Mouse (Mus musculus) heart, postnatal 25 days (tissue): Measurements from ENCODE around the gene Rbm4. TPM values are rescaled to one million over a fixed set of nuclear protein-coding genes. Genes with fewer than 3 reads are reported as not detected.
"Not testable (repeated sequence)": the region's sequence is repeated elsewhere in the genome, so short reads cannot be mapped to it uniquely, and the experiment has no call there.

Experiments used
- DNase-seq: peaks from one replicate; pipeline ENCODE4 v3.0.0; 2022; ENCODE audit warnings: low spot score
- intact Hi-C: fragments of 180-260 bp; cut with DNase I; formaldehyde crosslinking; loops from one replicate; pipeline ENCODE4 v1.15.1; 2025
- total RNA-seq, 2 experiments: library from RNA; stranded (reverse); gene quantifications; 2 replicates each; pipeline ENCODE4 v1.2.3; 2021

Gene Rbm4
- total RNA-seq, 2 experiments from 2014 or later = 45.7 to 48.0 TPM

- intact Hi-C loops = no loop called here
- DNase-seq = no peak
These were observed 9.6 kb upstream of the Rbm4 start for GRCm38 (mm10) chr19:4803283-4803682.

DNA sequence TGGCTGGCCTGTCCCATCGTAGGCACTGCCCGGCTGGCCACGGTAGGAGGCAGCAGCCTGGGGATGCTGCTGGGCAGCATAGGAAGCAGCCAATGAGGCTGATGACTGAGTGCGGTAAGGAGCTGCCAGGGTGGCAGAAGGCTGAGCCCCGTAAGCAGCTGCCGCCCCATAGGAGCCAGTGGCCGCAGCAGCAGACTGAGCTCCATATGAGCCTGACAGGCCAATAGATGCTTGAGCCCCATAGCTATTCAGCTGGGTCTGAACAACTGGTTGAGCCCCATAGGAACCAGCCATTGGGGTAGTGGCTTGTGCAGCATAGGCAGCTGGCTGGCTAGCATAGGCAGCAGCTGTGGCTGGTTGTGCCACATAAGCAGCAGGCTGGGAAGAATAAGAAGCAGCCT is 9.0 kb upstream of the Rbm4 start:
- intact Hi-C loops = no loop called here
- DNase-seq = no peak

- no peak for DNase-seq
- intact Hi-C loops = no loop called here
These were observed 5.4 kb upstream of the Rbm4 start for GRCm38 (mm10) chr19:4799083-4799482.

DNA sequence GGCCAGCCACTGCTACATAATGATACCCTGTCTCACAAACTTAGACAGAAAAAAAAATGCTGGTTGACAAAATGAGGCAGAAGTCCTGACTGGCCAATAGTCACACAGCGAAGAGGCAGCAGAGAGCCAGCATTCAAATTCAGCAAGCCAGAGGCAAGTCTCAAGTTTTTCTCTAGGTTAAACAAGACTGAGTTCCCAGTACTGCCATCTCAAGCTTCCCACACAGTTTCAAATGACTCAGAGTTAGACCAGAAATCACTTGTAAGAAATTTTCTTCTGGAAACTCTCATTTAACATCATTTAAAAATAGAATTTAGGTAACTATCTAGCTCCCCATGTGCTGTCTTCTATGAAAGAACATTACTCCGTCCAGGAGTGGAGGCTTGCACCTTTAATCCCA is 4.1 kb upstream of the Rbm4 start:
- DNase-seq = no peak
- intact Hi-C loops = no loop called here

- intact Hi-C loops = no loop called here
- DNase-seq = no peak
These were observed 2.2 kb upstream of the Rbm4 start for GRCm38 (mm10) chr19:4795929-4796328.

DNA sequence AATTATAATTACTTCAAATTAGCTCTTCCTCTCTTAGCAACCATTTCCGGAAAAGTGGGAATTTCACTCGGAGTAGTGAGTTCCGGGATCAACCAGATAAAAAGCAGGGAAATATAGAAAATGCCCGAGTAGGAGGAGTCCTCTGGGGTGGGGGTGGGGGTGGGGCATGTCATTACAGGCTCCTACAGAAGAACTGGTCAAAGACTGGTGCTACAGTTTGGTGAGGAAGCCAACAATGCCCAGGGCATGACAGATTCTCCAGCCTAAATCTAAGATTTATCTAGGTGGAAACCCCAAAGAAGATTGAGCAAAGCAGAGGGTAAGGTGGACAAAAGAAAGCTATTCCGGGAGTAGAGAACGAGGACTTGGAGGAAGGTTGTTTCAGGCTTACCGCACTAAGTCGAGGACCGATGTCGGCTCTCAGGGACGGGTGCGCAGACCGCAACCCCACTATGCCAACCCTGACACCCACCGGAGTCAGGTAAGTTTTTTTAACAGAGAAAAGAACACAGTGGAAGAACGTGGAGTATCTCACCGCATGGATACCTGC is 345 bp downstream of the Rbm4 start:
- DNase-seq = no peak
- intact Hi-C loops = no loop called here

- DNase-seq = no peak
- intact Hi-C loops = loop anchor here (2.0 kb wide), 1 partner anchor 30 kb away; the partner anchor contains the start of gene Rbm4b
These were observed 7.4 kb downstream of the Rbm4 start for GRCm38 (mm10) chr19:4786313-4786712.

DNA sequence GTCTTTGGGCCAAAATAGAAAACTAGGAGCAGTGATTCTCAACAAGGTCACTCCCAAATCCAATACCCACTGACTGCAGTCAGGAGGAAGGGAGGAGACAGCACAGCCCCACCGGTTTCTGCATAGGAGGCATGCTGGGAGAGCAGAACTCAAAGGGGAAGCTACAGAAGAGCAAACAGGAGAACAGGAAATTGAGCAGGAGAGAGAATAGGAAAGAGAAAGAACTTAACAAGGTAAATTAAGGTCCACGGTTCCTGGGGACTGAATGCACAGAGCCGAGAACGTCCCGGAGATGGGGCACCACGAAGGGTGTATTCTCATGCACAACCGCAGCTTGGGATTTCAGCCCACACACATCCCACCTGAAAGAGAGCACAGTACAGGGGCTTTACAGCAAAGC is 8.5 kb downstream of the Rbm4 start:
- DNase-seq = no peak
- intact Hi-C loops = no loop called here

- intact Hi-C loops = no loop called here
- DNase-seq = no peak
These were observed 10.8 kb downstream of the Rbm4 start for GRCm38 (mm10) chr19:4782891-4783290.

- intact Hi-C loops = no loop called here
- DNase-seq = no peak
These were observed 20.9 kb downstream of the Rbm4 start for GRCm38 (mm10) chr19:4772785-4773184.

GRCm38 (mm10) chr19:4767507-4768148 is 26.1 kb downstream of the Rbm4 start:
- no peak for DNase-seq
- intact Hi-C loops = no loop called here

DNA sequence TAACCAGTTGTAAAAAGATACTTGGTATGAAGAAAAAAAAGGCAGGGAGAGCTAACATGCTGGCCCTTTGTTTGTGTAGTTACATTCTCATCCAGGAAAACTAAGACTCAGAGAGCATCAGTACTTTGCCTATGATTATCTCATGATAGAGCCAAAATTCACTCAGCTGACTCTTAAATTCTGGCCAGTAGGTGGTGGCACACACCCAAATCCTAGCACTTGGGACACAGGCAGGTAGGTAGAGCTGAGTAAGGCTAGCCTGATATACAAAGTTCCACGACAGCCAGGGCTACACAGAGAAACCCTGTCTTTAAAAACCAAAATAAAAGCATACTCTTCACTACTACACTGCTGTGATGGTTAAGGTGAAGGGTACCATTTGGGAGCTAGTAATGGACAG is 30.8 kb downstream of the Rbm4 start:
- no peak for DNase-seq
- intact Hi-C loops = no loop called here

DNA sequence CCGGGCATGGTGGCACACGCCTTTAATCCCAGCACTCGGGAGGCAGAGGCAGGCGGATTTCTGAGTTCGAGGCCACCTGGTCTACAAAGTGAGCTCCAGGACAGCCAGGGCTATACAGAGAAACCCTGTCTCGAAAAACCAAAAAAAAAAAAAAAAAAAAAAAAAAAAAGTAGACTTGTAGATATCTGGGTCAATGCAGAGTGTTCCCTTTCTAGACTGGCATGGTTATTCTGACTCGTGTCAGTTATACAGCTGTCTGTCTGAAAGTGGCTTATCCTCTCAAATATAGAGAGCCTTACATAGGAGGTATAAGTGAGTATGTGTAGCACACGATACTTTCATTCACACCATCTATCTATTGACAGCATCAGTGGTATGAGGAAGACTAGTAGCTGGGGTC is 33.2 kb downstream of the Rbm4 start:
- DNase-seq, intact Hi-C loops: not testable (repeated sequence)

- intact Hi-C loops = loop anchor here (2.0 to 5.0 kb wide), 3 partner anchors 30 to 205 kb away; partner anchors contain the start of genes Bbs1 and Mrpl11
- no peak for DNase-seq
These were observed 36.8 kb downstream of the Rbm4 start for GRCm38 (mm10) chr19:4756921-4757320.

GRCm38 (mm10) chr19:4756193-4756911 is 37.3 kb downstream of the Rbm4 start, which contains the start of gene Rbm4b:
Gene Rbm4b (plus strand): TSS chr19:4756497.
- intact Hi-C loops = loop anchor here (2.0 to 5.0 kb wide), 3 partner anchors 30 to 206 kb away; partner anchors contain the start of genes Bbs1 and Mrpl11
- peak; percentile 93 for DNase-seq

DNA sequence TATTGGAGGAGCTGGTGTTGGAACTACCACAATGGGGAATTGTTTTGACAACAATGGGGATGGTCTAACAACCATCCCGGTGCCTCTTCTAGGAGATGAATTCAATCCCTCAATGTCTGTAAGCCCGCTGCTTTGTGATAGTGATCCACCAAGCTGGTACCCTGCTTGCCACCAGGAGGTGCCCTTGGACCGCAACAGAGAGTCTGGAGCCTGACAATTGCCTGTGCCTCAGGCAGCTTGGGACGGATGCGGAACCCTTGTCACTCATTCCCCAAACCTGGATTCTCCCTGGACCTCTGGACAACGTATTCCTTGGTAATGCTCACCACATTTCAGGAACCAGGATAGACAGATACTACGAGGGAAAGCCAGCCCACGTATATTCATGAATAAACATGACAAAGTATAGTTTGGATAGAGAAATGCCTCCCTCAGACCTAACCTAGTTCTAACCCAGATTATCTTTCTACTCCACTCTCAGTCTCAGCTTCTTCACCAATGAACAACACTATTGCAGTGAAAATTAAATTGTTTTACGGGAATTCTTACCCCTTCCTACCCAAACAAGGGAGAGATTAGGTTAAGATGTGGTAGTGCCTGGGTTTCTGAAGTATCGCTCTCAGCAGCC is 38.0 kb downstream of the Rbm4 start:
- DNase-seq = peak; percentile 70
- intact Hi-C loops = loop anchor here (1.0 to 5.0 kb wide), 4 partner anchors 31 to 207 kb away; partner anchors contain the start of genes Bbs1 and Mrpl11

DNA sequence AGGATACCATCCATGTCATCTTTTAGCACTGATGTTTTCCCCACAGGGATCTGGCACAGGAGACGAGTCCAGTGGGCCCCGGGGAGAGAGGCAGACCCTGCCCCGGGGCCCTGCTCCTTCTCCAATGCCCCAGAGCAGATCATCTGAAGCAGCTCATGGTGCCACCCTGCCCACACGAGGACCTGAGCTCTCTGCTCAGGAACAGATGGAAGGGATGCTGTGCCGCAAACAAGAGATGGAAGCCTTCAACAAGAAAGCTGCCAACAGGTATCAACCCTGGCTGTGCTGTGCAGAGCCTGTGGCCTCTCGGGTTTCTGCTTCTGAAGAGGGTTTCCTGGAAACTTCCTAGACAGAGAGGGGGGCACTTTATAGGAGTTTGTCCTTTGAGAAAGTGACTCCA is 43.7 kb downstream of the Rbm4 start:
- DNase-seq = no peak
- intact Hi-C loops = loop anchor here (5.0 kb wide), 1 partner anchor 252 kb away; no protein-coding TSS in a partner anchor

- no peak for DNase-seq
- intact Hi-C loops = no loop called here
These were observed 45.2 kb downstream of the Rbm4 start for GRCm38 (mm10) chr19:4748493-4748892.

DNA sequence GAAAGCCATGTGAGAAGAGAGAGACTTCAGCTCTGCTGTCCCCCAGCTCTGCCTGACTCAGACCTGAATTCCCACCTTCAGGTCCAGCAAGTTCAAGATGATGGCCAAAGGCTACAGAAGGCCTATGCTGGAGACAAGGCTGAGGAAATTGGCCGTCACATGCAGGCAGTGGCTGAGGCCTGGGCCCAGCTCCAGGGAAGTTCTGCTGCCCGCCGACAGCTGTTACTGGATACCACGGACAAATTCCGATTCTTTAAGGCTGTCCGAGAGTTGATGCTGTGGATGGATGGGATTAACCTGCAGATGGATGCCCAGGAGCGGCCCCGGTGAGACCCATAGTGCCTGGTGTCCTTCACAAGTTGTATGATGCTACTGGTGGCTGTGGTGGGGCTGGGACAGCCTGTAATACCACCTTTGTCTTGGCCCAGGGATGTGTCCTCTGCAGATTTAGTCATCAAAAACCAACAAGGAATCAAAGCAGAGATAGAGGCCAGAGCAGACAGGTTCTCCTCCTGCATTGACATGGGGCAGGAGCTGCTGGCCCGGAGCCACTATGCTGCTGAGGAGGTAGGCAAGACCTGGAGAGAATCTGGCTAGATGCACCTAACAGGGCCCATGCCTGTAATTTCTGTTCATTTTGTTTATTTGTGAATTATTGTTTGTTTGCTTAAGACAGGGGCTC is 45.9 kb downstream of the Rbm4 start:
- DNase-seq = no peak

GRCm38 (mm10) chr19:4746611-4747010 is 47.1 kb downstream of the Rbm4 start:
- no peak for DNase-seq
- intact Hi-C loops = no loop called here

More for the DNA sequence above, 45.9 kb downstream of the Rbm4 start:
- intact Hi-C loops = no loop called here
